Mouse (Mus musculus): ENCODE data around the gene Gm28079. TPM values are rescaled to one million over a fixed set of nuclear protein-coding genes. Genes with fewer than 3 reads are reported as not detected.
"Not testable (repeated sequence)": the region's sequence is repeated elsewhere in the genome, so short reads cannot be mapped to it uniquely, and the experiment has no call there.

The Gm28079 gene
- not detected in 2 replicates for polyA plus RNA-seq (2012)

DNA sequence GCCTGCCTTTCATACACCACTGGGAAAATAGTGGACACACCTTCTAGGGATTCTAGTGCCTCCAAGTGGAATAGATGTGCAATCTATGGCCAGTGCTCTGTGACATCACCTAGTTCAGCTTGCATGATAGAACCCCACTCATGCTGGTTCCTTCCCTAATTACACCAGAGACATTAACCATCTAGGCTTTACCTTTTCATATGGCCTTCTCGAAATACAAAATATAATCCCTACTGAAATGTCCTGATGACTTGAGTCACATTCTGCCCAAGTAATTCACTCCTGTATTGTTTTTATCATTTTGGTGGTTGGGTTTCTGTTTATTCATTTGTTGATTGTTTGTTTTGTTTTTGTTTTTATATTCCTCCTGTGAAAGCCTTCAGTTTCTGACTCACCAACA lies at the start of gene Gm28079:
Gene Gm28079 (minus strand): TSS at position 101 of the 400 bp plus-strand sequence.
- TF ChIP-seq GATA1 (IDR thresholded peaks at IDR 0.05; ENCODE audit: low read length), result not testable (repeated sequence)

All from G1E-ER4 (cell line).